Mouse (Mus musculus): ENCODE data around the gene BB287469. TPM values are rescaled to one million over a fixed set of nuclear protein-coding genes. Genes with fewer than 3 reads are reported as not detected.

BB287469 gene
- not detected for polyA plus RNA-seq (2017; shearing (Covaris generic))

GRCm38 (mm10) chr12:87816277-87816676 is at the start of gene BB287469:
TSS of gene BB287469 (plus strand) at chr12:87816577.

GRCm38 (mm10) chr12:87775655-87776054 is 40.7 kb upstream of the BB287469 start, which contains the start of gene Gm21319:
TSS of gene Gm21319 (minus strand) at chr12:87775755.

DNA sequence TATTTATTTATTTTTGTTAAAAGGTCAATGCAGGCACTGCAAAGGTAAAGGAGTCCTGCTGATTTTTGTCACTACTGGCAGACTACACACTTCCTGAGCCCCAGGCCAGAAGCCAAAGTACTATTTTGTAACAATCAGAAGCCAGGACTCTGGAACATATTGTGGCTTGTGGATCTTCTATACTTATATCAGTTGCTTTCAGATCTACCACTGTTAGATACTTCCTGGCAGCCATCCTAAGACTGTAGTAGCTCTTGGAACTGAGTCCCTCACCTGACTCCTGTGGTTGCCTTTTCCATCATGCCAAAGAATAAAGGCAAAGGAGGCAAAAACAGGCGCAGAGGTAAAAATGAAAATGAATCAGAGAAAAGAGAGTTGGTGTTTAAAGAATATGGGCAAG is 21.2 kb upstream of the BB287469 start, which contains the start of gene Gm21936:
Gene Gm21936 (plus strand): TSS at position 301 of the 400 bp plus-strand sequence.

GRCm38 (mm10) chr12:87842239-87842638 is 25.9 kb downstream of the BB287469 start, which contains the start of gene Gm2001:
TSS of gene Gm2001 (minus strand) at chr12:87842339.

Other genes with a start within 250 kb of the BB287469 start
- gene Oog1, start 213.9 kb upstream of the BB287469 start, polyA plus RNA-seq (2017; shearing (Covaris generic)), result not detected
- gene Gm4027, start 197.7 kb upstream of the BB287469 start, polyA plus RNA-seq (2017; shearing (Covaris generic)), result under 1 TPM in 1 of 2 experiments, not detected in 1; 0.32 TPM
- gene Gm16381, start 172.0 kb upstream of the BB287469 start, polyA plus RNA-seq (2017; shearing (Covaris generic)), result not detected
- under 1 TPM in 1 of 2 experiments, not detected in 1; 0.10 TPM for gene Gm21319, start 40.8 kb upstream of the BB287469 start, polyA plus RNA-seq (2017; shearing (Covaris generic))
- under 1 TPM in 1 of 2 experiments, not detected in 1; 0.48 TPM for gene Gm21936, start 21.1 kb upstream of the BB287469 start, polyA plus RNA-seq (2017; shearing (Covaris generic))
- not detected for gene Gm2001, start 25.8 kb downstream of the BB287469 start, polyA plus RNA-seq (2017; shearing (Covaris generic))
- not detected for gene Gm2016, start 57.5 kb downstream of the BB287469 start, polyA plus RNA-seq (2017; shearing (Covaris generic))
- not detected for gene Gm2022, start 78.8 kb downstream of the BB287469 start, polyA plus RNA-seq (2017; shearing (Covaris generic))
- gene Gm2035, start 103.3 kb downstream of the BB287469 start, polyA plus RNA-seq (2017; shearing (Covaris generic)), result not detected
- gene Gm2042, start 137.5 kb downstream of the BB287469 start, polyA plus RNA-seq (2017; shearing (Covaris generic)), result not detected
- gene Gm2075, start 195.3 kb downstream of the BB287469 start, polyA plus RNA-seq (2017; shearing (Covaris generic)), result not detected
- not detected for gene Gm6803, start 202.2 kb downstream of the BB287469 start, polyA plus RNA-seq (2017; shearing (Covaris generic))
- gene Gm2056, start 210.4 kb downstream of the BB287469 start, polyA plus RNA-seq (2017; shearing (Covaris generic)), result not detected

Measured in activated CD4-positive, CD25-positive, alpha-beta regulatory T cell (primary cell).